Mouse (Mus musculus) retina, embryonic 14.5 days (tissue): ENCODE measurements at regions not wholly inside any gene's neighbourhood (a gene's known extent, or its start where the extent isn't known, plus 50 kb on each side); places are given as distances from the start of the nearest gene placed in this dataset.

Source experiments
- DNase-seq: peaks from one replicate; pipeline ENCODE4 v3.0.0-alpha.2; 2015; ENCODE audit warnings: low spot score

- DNase-seq: no peak
Measured at GRCm38 (mm10) chr12:90946528-90946918, 208.3 kb upstream of the Dio2 start.

GRCm38 (mm10) chr12:90945743-90946527 lies 207.7 kb upstream of the Dio2 start:
- DNase-seq: peak; percentile 17

- no peak for DNase-seq
Measured at GRCm38 (mm10) chr12:90932684-90933083, 194.4 kb upstream of the Dio2 start.

GRCm38 (mm10) chr12:90932201-90932600 lies 194.0 kb upstream of the Dio2 start:
- no peak for DNase-seq

GRCm38 (mm10) chr12:90930091-90930715 lies 192.0 kb upstream of the Dio2 start:
- peak; percentile 47 for DNase-seq

- DNase-seq: no peak
Measured at GRCm38 (mm10) chr12:90923603-90924002, 185.4 kb upstream of the Dio2 start.

- DNase-seq: no peak
Measured at GRCm38 (mm10) chr12:90923148-90923547, 184.9 kb upstream of the Dio2 start.

GRCm38 (mm10) chr12:90921227-90921626 lies 183.0 kb upstream of the Dio2 start:
- no peak for DNase-seq

GRCm38 (mm10) chr12:90915929-90916713 lies 177.9 kb upstream of the Dio2 start:
- DNase-seq: peak; percentile 57

- DNase-seq: peak; percentile 33
Measured at GRCm38 (mm10) chr12:90903991-90904390, 165.8 kb upstream of the Dio2 start.

GRCm38 (mm10) chr12:90893655-90894370 lies 155.6 kb upstream of the Dio2 start:
- DNase-seq: no peak

- no peak for DNase-seq
Measured at GRCm38 (mm10) chr12:90876230-90877005, 138.2 kb upstream of the Dio2 start.

GRCm38 (mm10) chr12:90874840-90875239 lies 136.6 kb upstream of the Dio2 start:
- DNase-seq: no peak

- DNase-seq: no peak
Measured at GRCm38 (mm10) chr12:90873959-90874358, 135.7 kb upstream of the Dio2 start.

GRCm38 (mm10) chr12:90866597-90866996 lies 128.4 kb upstream of the Dio2 start:
- DNase-seq: no peak

GRCm38 (mm10) chr12:90862632-90863031 lies 124.4 kb upstream of the Dio2 start:
- no peak for DNase-seq

- DNase-seq: no peak
Measured at GRCm38 (mm10) chr12:90857746-90858145, 119.5 kb upstream of the Dio2 start.

GRCm38 (mm10) chr12:90810666-90811065 lies 72.4 kb upstream of the Dio2 start:
- no peak for DNase-seq

- DNase-seq: no peak
Measured at GRCm38 (mm10) chr12:90790562-90790961, 52.3 kb upstream of the Dio2 start.
